8 mouse cellular contexts compared by ENCODE assay signal in genomic region chr12:84030659-84031332, GRCm38 (mm10). TPM values are rescaled to one million over a fixed set of nuclear protein-coding genes. Genes with fewer than 3 reads are reported as not detected.
DNase-seq lines count a peak whose midpoint lies in the region; ATAC-seq lines count a peak whose summit lies in the region.

No protein-coding gene starts in this region.

- no peaks in the 10 kb centered on the region for H3K27me3 ChIP-seq in intestine, embryonic 15.5 days (replicated peaks)
- no peaks in the 10 kb centered on the region for H3K27me3 ChIP-seq in midbrain, embryonic 13.5 days

- no peaks in the 10 kb centered on the region for H3K4me1 ChIP-seq in intestine, embryonic 15.5 days (replicated peaks)
- H3K4me1 ChIP-seq in midbrain, embryonic 13.5 days (replicated peaks) = no peaks in the 10 kb centered on the region

- H3K27ac ChIP-seq in intestine, embryonic 15.5 days = no peak overlapping the region
- H3K27ac ChIP-seq in midbrain, embryonic 13.5 days = no peak overlapping the region

- no peak overlapping the region for H3K4me2 ChIP-seq in intestine, embryonic 15.5 days (replicated peaks)
- no peak overlapping the region for H3K4me2 ChIP-seq in midbrain, embryonic 13.5 days (replicated peaks)

- H3K9me3 ChIP-seq in intestine, embryonic 15.5 days = no peaks in the 10 kb centered on the region
- no peaks in the 10 kb centered on the region for H3K9me3 ChIP-seq in midbrain, embryonic 13.5 days

- no peaks in the 10 kb centered on the region for H3K36me3 ChIP-seq in intestine, embryonic 15.5 days
- no peaks in the 10 kb centered on the region for H3K36me3 ChIP-seq in midbrain, embryonic 13.5 days

- 63% methylated on average over 4 of the region's 4 CpGs for WGBS in intestine, embryonic 15.5 days
- WGBS in midbrain, embryonic 13.5 days = 64% methylated on average over 4 of the region's 4 CpGs

- peak; percentile 87 for ATAC-seq in intestine, embryonic 15.5 days
- peak; percentile 81 for ATAC-seq in midbrain, embryonic 13.5 days

- no peak overlapping the region for H3K4me3 ChIP-seq in intestine, embryonic 15.5 days (replicated peaks)
- no peak overlapping the region for H3K4me3 ChIP-seq in midbrain, embryonic 13.5 days (replicated peaks)

- H3K9ac ChIP-seq in intestine, embryonic 15.5 days = no peak overlapping the region
- no peak overlapping the region for H3K9ac ChIP-seq in midbrain, embryonic 13.5 days (replicated peaks)

- DNase-seq in adipocyte (ENCODE audit: low spot score) = peak; percentile 85
- peak; percentile 39 to 72 for DNase-seq in cerebellum, postnatal 4 days (ENCODE audit: low spot score in 2 of 2)
- peak; percentile 58 for DNase-seq in gastrocnemius, postnatal 14 days
- peak; percentile 58 to 65 for DNase-seq in left cerebral cortex, postnatal 10 days (ENCODE audit: extremely low spot score in 1 of 2, low spot score in 2 of 2)
- peak; percentile 59 for DNase-seq in skeletal muscle tissue, adult 2 months (ENCODE audit: low read depth, low spot score)
- DNase-seq in urinary bladder, postnatal 4 days (ENCODE audit: low spot score in 2 of 2) = peak; percentile 49 to 75

- intact Hi-C loops in gastrocnemius, postnatal 14 days (cut with DNase I; ENCODE audit: low total_unique reads) = loop anchor here (5.0 kb wide), 1 partner anchor 53 kb away; no protein-coding TSS in a partner anchor
- intact Hi-C loops in left cerebral cortex, postnatal 10 days (cut with DNase I) = loop anchor here (5.0 kb wide), 1 partner anchor 43 kb away; the partner anchor contains the start of gene Acot2

RNA-seq across cellular contexts. Expression of gene Acot4, which starts 7.4 kb away (rescaled TPM):
- total RNA-seq in gastrocnemius, postnatal 14 days (2021) = under 1 TPM; 0.16 to 0.27 TPM
- 8.2 and 8.9 TPM in 2 replicates for polyA plus RNA-seq in intestine, embryonic 15.5 days (2015; fragmentation: Nextera tagmentation; extraction: Ambion mirVana)
- total RNA-seq in left cerebral cortex, postnatal 10 days (2021) = 1 to 10 TPM; 2.3 to 3.0 TPM
- polyA plus RNA-seq in midbrain, embryonic 13.5 days (2015; fragmentation: Nextera tagmentation; extraction: Ambion mirVana) = 0.05 and 0.09 TPM in 2 replicates

RNA-seq across cellular contexts. Expression of gene Gm49366, which starts 7.9 kb away (rescaled TPM):
- total RNA-seq in gastrocnemius, postnatal 14 days (2021) = not detected
- not detected in 2 replicates for polyA plus RNA-seq in intestine, embryonic 15.5 days (2015; fragmentation: Nextera tagmentation; extraction: Ambion mirVana)
- total RNA-seq in left cerebral cortex, postnatal 10 days (2021) = not detected
- polyA plus RNA-seq in midbrain, embryonic 13.5 days (2015; fragmentation: Nextera tagmentation; extraction: Ambion mirVana) = not detected in 2 replicates

RNA-seq across cellular contexts. Expression of gene Acot3, which starts 21.1 kb away (rescaled TPM):
- total RNA-seq in gastrocnemius, postnatal 14 days (2021) = not detected
- 3.2 and 4.8 TPM in 2 replicates for polyA plus RNA-seq in intestine, embryonic 15.5 days (2015; fragmentation: Nextera tagmentation; extraction: Ambion mirVana)
- 1 to 10 TPM; 1.2 to 1.4 TPM for total RNA-seq in left cerebral cortex, postnatal 10 days (2021)
- 0.70 and 1.0 TPM in 2 replicates for polyA plus RNA-seq in midbrain, embryonic 13.5 days (2015; fragmentation: Nextera tagmentation; extraction: Ambion mirVana)

RNA-seq across cellular contexts. Expression of gene Acot1, which starts 21.5 kb away (rescaled TPM):
- total RNA-seq in gastrocnemius, postnatal 14 days (2021) = 1 to 10 TPM; 5.7 to 8.0 TPM
- polyA plus RNA-seq in intestine, embryonic 15.5 days (2015; fragmentation: Nextera tagmentation; extraction: Ambion mirVana) = 125 and 142 TPM in 2 replicates
- 10 to 100 TPM; 18.6 to 20.2 TPM for total RNA-seq in left cerebral cortex, postnatal 10 days (2021)
- 64.6 and 66.8 TPM in 2 replicates for polyA plus RNA-seq in midbrain, embryonic 13.5 days (2015; fragmentation: Nextera tagmentation; extraction: Ambion mirVana)

RNA-seq across cellular contexts. Expression of gene Acot5, which starts 38.3 kb away (rescaled TPM):
- under 1 TPM in 1 of 2 experiments, not detected in 1; 0.14 TPM for total RNA-seq in gastrocnemius, postnatal 14 days (2021)
- polyA plus RNA-seq in intestine, embryonic 15.5 days (2015; fragmentation: Nextera tagmentation; extraction: Ambion mirVana) = 0.18 TPM in 1 of 2 replicates, not detected in the other
- total RNA-seq in left cerebral cortex, postnatal 10 days (2021) = 1 to 10 TPM; 3.6 to 3.9 TPM
- not detected in 2 replicates for polyA plus RNA-seq in midbrain, embryonic 13.5 days (2015; fragmentation: Nextera tagmentation; extraction: Ambion mirVana)
